Comparison of ENCODE assay signal across 17 mouse cellular contexts in genomic region chr15:83440726-83441125, GRCm38 (mm10). TPM values are rescaled to one million over a fixed set of nuclear protein-coding genes. Genes with fewer than 3 reads are reported as not detected.
A peak's percentile ranks its signal among the peaks of the same experiment; 100 is the strongest.
DNase-seq lines count a peak whose midpoint lies in the region; ATAC-seq and TF ChIP-seq lines count a peak whose summit lies in the region.
"Had no signal": no experiment of that assay in that cellular context is flagged by ENCODE, and none has a peak within 500 bp of the region (broad histone marks: within the 10 kb centered on the region; RNA-seq: fewer than 3 reads in every experiment).

No protein-coding gene starts in this region.

- H3K27me3 ChIP-seq in heart, embryonic 14.5 days (ENCODE audit: control insufficient read depth, insufficient read depth, low read length): no peaks in the 10 kb centered on the region

- 0 out of 2 replicates have a peak overlapping the region, but pooled peaks have one; percentile 6 for H3K9ac ChIP-seq in heart, embryonic 14.5 days (ENCODE audit: low read length)

- ATAC-seq in heart, embryonic 14.5 days (ENCODE audit: insufficient number of reproducible peaks, insufficient read depth, low FRiP score, low read depth): no peak
- ATAC-seq: forebrain, embryonic 16.5 days had no signal

- peak overlapping the region in 1 of 2 experiments; percentile 53; a peak in 3 of 4 replicates for H3K27ac ChIP-seq in heart, embryonic 14.5 days (replicated peaks in 1 of 2; ENCODE audit: control insufficient read depth in 1 of 2, insufficient read depth in 1 of 2, low read depth in 2 of 2, low read length in 2 of 2)
- H3K27ac ChIP-seq in embryonic fibroblast, embryonic 13.5 days (ENCODE audit: insufficient read depth, low read length): peak overlapping the region; percentile 55
- H3K27ac ChIP-seq: midbrain, embryonic 10.5 days had no signal

- intact Hi-C loops in heart, postnatal 10 days (cut with DNase I): no loop called here

- H3K9me3 ChIP-seq in heart, embryonic 14.5 days (ENCODE audit: control insufficient read depth, low read length): no peaks in the 10 kb centered on the region
- H3K9me3 ChIP-seq: midbrain, embryonic 10.5 days had no signal

- WGBS in heart, embryonic 14.5 days: 29% methylated on average over 5 of the region's 5 CpGs

- H3K36me3 ChIP-seq in heart, embryonic 14.5 days (ENCODE audit: control insufficient read depth, insufficient read depth, low read length): no peaks in the 10 kb centered on the region
- H3K36me3 ChIP-seq: midbrain, embryonic 10.5 days had no signal

- TF ChIP-seq CTCF in embryonic fibroblast, embryonic 13.5 days (IDR thresholded peaks at IDR 0.05; ENCODE audit: borderline replicate concordance, insufficient read depth, low read length): no peak

- H3K4me2 ChIP-seq in heart, embryonic 14.5 days (ENCODE audit: low read length): peak overlapping the region; percentile 28; the same call in 1 of the 2 replicates

- TF ChIP-seq POLR2A in embryonic fibroblast, embryonic 13.5 days (IDR thresholded peaks at IDR 0.05; ENCODE audit: low read depth, low read length): no peak

- H3K4me1 ChIP-seq in heart, embryonic 14.5 days (ENCODE audit: control insufficient read depth in 2 of 2, insufficient read depth in 2 of 2, low read length in 2 of 2): peaks cover 29 to 63% of the 10 kb centered on the region in 2 experiments
- H3K4me1 ChIP-seq in embryonic fibroblast, embryonic 13.5 days (ENCODE audit: control insufficient read depth, insufficient read depth, low read length): peaks cover 31% of the 10 kb centered on the region

- no peak overlapping the region for H3K4me3 ChIP-seq in heart, embryonic 14.5 days (ENCODE audit: control insufficient read depth in 1 of 2, insufficient read depth in 1 of 2, low read depth in 1 of 2, low read length in 2 of 2)
- no peak overlapping the region for H3K4me3 ChIP-seq in embryonic fibroblast, embryonic 13.5 days (ENCODE audit: insufficient read depth, low read length)
- H3K4me3 ChIP-seq: midbrain, embryonic 10.5 days had no signal

- DNase-seq in heart, postnatal 10 days: no peak
- DNase-seq in kidney, postnatal 25 days: peak; percentile 32 to 62
- DNase-seq in kidney, postnatal 14 days: no peak
- DNase-seq in NIH3T3 (ENCODE audit: low read depth): peak; percentile 47
- DNase-seq in spleen, adult 12 weeks (ENCODE audit: low spot score): no peak
- no peak for DNase-seq in B cell, adult 2 months
- DNase-seq: adrenal gland, postnatal 36 days; cerebellum, adult 9-11 months; layer of hippocampus, adult 9-11 months; lung, postnatal 14 days; right cerebral cortex, adult 18-20 months; spleen, adult 18-20 months; thymus, postnatal 14 days had no signal

RNA-seq across cellular contexts. Expression of gene Pacsin2, which starts 23.7 kb away (rescaled TPM):
- 53.0 and 53.3 TPM in 2 replicates for polyA plus RNA-seq in heart, embryonic 14.5 days (2014; fragmentation: Nextera tagmentation; extraction: Ambion mirVana)
- 100 to 1,000 TPM; 162 to 168 TPM for total RNA-seq in heart, postnatal 10 days (2021)
- polyA plus RNA-seq in embryonic fibroblast, embryonic 13.5 days (2011; ENCODE audit: insufficient read length, low read depth, missing spikeins): 62.0 and 75.6 TPM in 2 replicates

Comparison
In these comparisons a context has a peak if more than half of its experiments do, and no peak if none do; other contexts are left out.
1. DNase-seq: peak in kidney, postnatal 25 days (2 of 2) and NIH3T3 (single experiment); none in heart, postnatal 10 days (0 of 2), kidney, postnatal 14 days (single experiment), spleen, adult 12 weeks (single experiment) and B cell, adult 2 months (0 of 2).